Mouse (Mus musculus): ENCODE results near the gene Adarb1. TPM values are rescaled to one million over a fixed set of nuclear protein-coding genes. Genes with fewer than 3 reads are reported as not detected.
A peak's percentile ranks its signal among the peaks of the same experiment; 100 is the strongest.

Adarb1 gene
- polyA plus RNA-seq, 1 experiment = 3.3 TPM

GRCm38 (mm10) chr10:77397056-77397642 lies 20.9 kb downstream of the Adarb1 start:
- TF ChIP-seq MYOD1 (IDR thresholded peaks at IDR 0.05; ENCODE audit: control insufficient read depth, insufficient read length, low read depth) (no peak), MAX (IDR thresholded peaks at IDR 0.05) (no peak), CTCF (IDR thresholded peaks at IDR 0.05; ENCODE audit: control insufficient read depth, insufficient read depth, insufficient read length) (no peak), USF1 (IDR thresholded peaks at IDR 0.05; ENCODE audit: low read depth) (no peak), CEBPB (IDR thresholded peaks at IDR 0.05; ENCODE audit: low read depth) (no peak), FOSL1 (IDR thresholded peaks at IDR 0.05; ENCODE audit: insufficient read depth, low read length, poor library complexity, severe bottlenecking) (no peak), MYOG (IDR thresholded peaks at IDR 0.05; ENCODE audit: control insufficient read depth, extremely low read depth, insufficient read length) (no peak)
- no peaks in the 10 kb centered on the region for H3K79me3 ChIP-seq (ENCODE audit: low read depth)
- no peaks in the 10 kb centered on the region for H3K36me3 ChIP-seq (ENCODE audit: control insufficient read depth, insufficient read depth)
- no peak overlapping the region for H3ac ChIP-seq (ENCODE audit: control insufficient read depth, insufficient read length, low read depth)
- no peaks in the 10 kb centered on the region for H3K27me3 ChIP-seq (ENCODE audit: control insufficient read depth, insufficient read depth, insufficient read length)
- peaks cover 15% of the 10 kb centered on the region for H3K79me2 ChIP-seq (ENCODE audit: control insufficient read depth, insufficient read depth)
- no peak overlapping the region for H3K4me3 ChIP-seq (ENCODE audit: insufficient read depth, poor library complexity, severe bottlenecking)

- TF ChIP-seq MAX (IDR thresholded peaks at IDR 0.05) (no peak), MYOD1 (IDR thresholded peaks at IDR 0.05; ENCODE audit: control insufficient read depth, insufficient read length, low read depth) (no peak), FOSL1 (IDR thresholded peaks at IDR 0.05; ENCODE audit: insufficient read depth, low read length, poor library complexity, severe bottlenecking) (no peak), MYOG (IDR thresholded peaks at IDR 0.05; ENCODE audit: control insufficient read depth, extremely low read depth, insufficient read length) (no peak), CTCF (IDR thresholded peaks at IDR 0.05; ENCODE audit: control insufficient read depth, insufficient read depth, insufficient read length) (no peak), CEBPB (IDR thresholded peaks at IDR 0.05; ENCODE audit: low read depth) (no peak), USF1 (IDR thresholded peaks at IDR 0.05; ENCODE audit: low read depth) (no peak)
- H3K79me2 ChIP-seq (ENCODE audit: control insufficient read depth, insufficient read depth) = peaks cover 8% of the 10 kb centered on the region
- H3K4me3 ChIP-seq (ENCODE audit: insufficient read depth, poor library complexity, severe bottlenecking) = no peak overlapping the region
- no peak overlapping the region for H3ac ChIP-seq (ENCODE audit: control insufficient read depth, insufficient read length, low read depth)
- H3K27me3 ChIP-seq (ENCODE audit: control insufficient read depth, insufficient read depth, insufficient read length) = no peaks in the 10 kb centered on the region
- H3K79me3 ChIP-seq (ENCODE audit: low read depth) = no peaks in the 10 kb centered on the region
- H3K36me3 ChIP-seq (ENCODE audit: control insufficient read depth, insufficient read depth) = no peaks in the 10 kb centered on the region
These were observed 22.1 kb downstream of the Adarb1 start for GRCm38 (mm10) chr10:77396015-77396414.

GRCm38 (mm10) chr10:77391072-77391471 lies 27.0 kb downstream of the Adarb1 start:
- Histone ChIP-seq H3K27me3 (ENCODE audit: control insufficient read depth, insufficient read depth, insufficient read length) (no peaks in the 10 kb centered on the region), H3K36me3 (ENCODE audit: control insufficient read depth, insufficient read depth) (no peaks in the 10 kb centered on the region)
- no peak for TF ChIP-seq CTCF (IDR thresholded peaks at IDR 0.05; ENCODE audit: control insufficient read depth, insufficient read depth, insufficient read length)
- no peak for TF ChIP-seq MYOD1 (IDR thresholded peaks at IDR 0.05; ENCODE audit: control insufficient read depth, insufficient read length, low read depth)
- TF ChIP-seq MAX (IDR thresholded peaks at IDR 0.05) = no peak
- TF ChIP-seq FOSL1 (IDR thresholded peaks at IDR 0.05; ENCODE audit: insufficient read depth, low read length, poor library complexity, severe bottlenecking) = no peak
- TF ChIP-seq USF1 (IDR thresholded peaks at IDR 0.05; ENCODE audit: low read depth) = no peak
- TF ChIP-seq CEBPB (IDR thresholded peaks at IDR 0.05; ENCODE audit: low read depth) = no peak
- no peak for TF ChIP-seq MYOG (IDR thresholded peaks at IDR 0.05; ENCODE audit: control insufficient read depth, extremely low read depth, insufficient read length)

GRCm38 (mm10) chr10:77387558-77387957 lies 30.5 kb downstream of the Adarb1 start:
- TF ChIP-seq MYOG (IDR thresholded peaks at IDR 0.05; ENCODE audit: control insufficient read depth, extremely low read depth, insufficient read length) (no peak), FOSL1 (IDR thresholded peaks at IDR 0.05; ENCODE audit: insufficient read depth, low read length, poor library complexity, severe bottlenecking) (no peak), CTCF (IDR thresholded peaks at IDR 0.05; ENCODE audit: control insufficient read depth, insufficient read depth, insufficient read length) (no peak), MYOD1 (IDR thresholded peaks at IDR 0.05; ENCODE audit: control insufficient read depth, insufficient read length, low read depth) (peak; percentile 51), USF1 (IDR thresholded peaks at IDR 0.05; ENCODE audit: low read depth) (no peak)
- H3K36me3 ChIP-seq (ENCODE audit: control insufficient read depth, insufficient read depth) = no peaks in the 10 kb centered on the region
- peak overlapping the region; percentile 12 for H3ac ChIP-seq (ENCODE audit: control insufficient read depth, insufficient read length, low read depth)
- H3K79me3 ChIP-seq (ENCODE audit: low read depth) = no peaks in the 10 kb centered on the region
- no peak overlapping the region for H3K4me3 ChIP-seq (ENCODE audit: insufficient read depth, poor library complexity, severe bottlenecking)
- H3K27me3 ChIP-seq (ENCODE audit: control insufficient read depth, insufficient read depth, insufficient read length) = no peaks in the 10 kb centered on the region
- no peaks in the 10 kb centered on the region for H3K79me2 ChIP-seq (ENCODE audit: control insufficient read depth, insufficient read depth)

More at GRCm38 (mm10) chr10:77391072-77391471, 27.0 kb downstream of the Adarb1 start:
- Histone ChIP-seq H3K79me2 (ENCODE audit: control insufficient read depth, insufficient read depth) (peaks cover 7% of the 10 kb centered on the region), H3K4me3 (ENCODE audit: insufficient read depth, poor library complexity, severe bottlenecking) (no peak overlapping the region), H3ac (ENCODE audit: control insufficient read depth, insufficient read length, low read depth) (no peak overlapping the region), H3K79me3 (ENCODE audit: low read depth) (no peaks in the 10 kb centered on the region)

GRCm38 (mm10) chr10:77385731-77386130 lies 32.3 kb downstream of the Adarb1 start:
- Histone ChIP-seq H3K27me3 (ENCODE audit: control insufficient read depth, insufficient read depth, insufficient read length) (no peaks in the 10 kb centered on the region), H3K4me3 (ENCODE audit: insufficient read depth, poor library complexity, severe bottlenecking) (no peak overlapping the region), H3K36me3 (ENCODE audit: control insufficient read depth, insufficient read depth) (no peaks in the 10 kb centered on the region), H3ac (ENCODE audit: control insufficient read depth, insufficient read length, low read depth) (no peak overlapping the region), H3K79me2 (ENCODE audit: control insufficient read depth, insufficient read depth) (no peaks in the 10 kb centered on the region), H3K79me3 (ENCODE audit: low read depth) (no peaks in the 10 kb centered on the region)
- TF ChIP-seq MYOD1 (IDR thresholded peaks at IDR 0.05; ENCODE audit: control insufficient read depth, insufficient read length, low read depth) = no peak
- TF ChIP-seq MYOG (IDR thresholded peaks at IDR 0.05; ENCODE audit: control insufficient read depth, extremely low read depth, insufficient read length) = no peak
- TF ChIP-seq MAX (IDR thresholded peaks at IDR 0.05) = no peak
- TF ChIP-seq CEBPB (IDR thresholded peaks at IDR 0.05; ENCODE audit: low read depth) = no peak
- no peak for TF ChIP-seq FOSL1 (IDR thresholded peaks at IDR 0.05; ENCODE audit: insufficient read depth, low read length, poor library complexity, severe bottlenecking)
- TF ChIP-seq USF1 (IDR thresholded peaks at IDR 0.05; ENCODE audit: low read depth) = no peak
- no peak for TF ChIP-seq CTCF (IDR thresholded peaks at IDR 0.05; ENCODE audit: control insufficient read depth, insufficient read depth, insufficient read length)
